Mouse (Mus musculus) fat pad, adult 2 months (tissue): ENCODE measurements around the gene Cdc37.

Experiments
- DNase-seq: peaks from one replicate; pipeline ENCODE4 v3.0.0-alpha.2; 2011; ENCODE audit warnings: low read depth, low spot score; ENCODE audit errors: extremely low read depth

The Cdc37 gene

GRCm38 (mm10) chr9:21104814-21105213 lies 45.0 kb downstream of the Cdc37 start:
- DNase-seq = no peak

- DNase-seq = no peak
Measured at GRCm38 (mm10) chr9:21102076-21102475, 47.7 kb downstream of the Cdc37 start.

GRCm38 (mm10) chr9:21100447-21101161 lies 49.2 kb downstream of the Cdc37 start:
- no peak for DNase-seq

GRCm38 (mm10) chr9:21097793-21098192 lies 52.0 kb downstream of the Cdc37 start:
- no peak for DNase-seq

GRCm38 (mm10) chr9:21095958-21096357 lies 53.8 kb downstream of the Cdc37 start:
- DNase-seq = no peak

GRCm38 (mm10) chr9:21093423-21093822 lies 56.4 kb downstream of the Cdc37 start:
- no peak for DNase-seq

GRCm38 (mm10) chr9:21091707-21092320 lies 58.0 kb downstream of the Cdc37 start, which contains the start of the genes Gm38431 and Raver1:
Gene Gm38431 (minus strand): TSS chr9:21091997.
Gene Raver1 (minus strand): TSS chr9:21092008.
- DNase-seq = peak; percentile 72

GRCm38 (mm10) chr9:21090972-21091706 lies 58.6 kb downstream of the Cdc37 start:
- DNase-seq = no peak

GRCm38 (mm10) chr9:21090537-21090936 lies 59.2 kb downstream of the Cdc37 start:
- DNase-seq = no peak

- DNase-seq = no peak
Measured at GRCm38 (mm10) chr9:21083324-21083723, 66.5 kb downstream of the Cdc37 start.
